Mouse (Mus musculus) right cerebral cortex, postnatal 14 days (tissue): ENCODE measurements around the gene Tomm40l.

Experiments used
- DNase-seq: peaks from one replicate; pipeline ENCODE4 v3.0.0; 2022

The Tomm40l gene

DNA sequence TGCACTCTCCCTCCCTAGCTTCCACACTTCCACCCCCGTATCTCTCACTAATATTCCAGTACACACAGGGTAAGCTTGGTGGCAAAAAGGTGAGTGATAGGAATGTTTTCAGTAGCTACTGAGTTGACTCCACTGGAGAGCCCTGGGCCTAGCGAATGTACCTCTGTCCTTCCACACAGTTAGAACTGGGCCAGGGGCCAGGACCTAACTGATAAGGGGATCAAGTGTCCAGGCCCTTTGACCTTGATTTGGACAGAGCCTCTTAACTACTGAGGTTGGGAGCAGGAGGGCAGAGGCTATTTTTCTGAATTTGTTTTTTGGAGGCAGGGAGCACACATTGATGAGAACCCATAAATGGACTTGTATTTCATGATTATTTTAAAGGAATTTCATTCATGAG, 1.5 kb upstream of the Tomm40l start:
- no peak for DNase-seq

DNA sequence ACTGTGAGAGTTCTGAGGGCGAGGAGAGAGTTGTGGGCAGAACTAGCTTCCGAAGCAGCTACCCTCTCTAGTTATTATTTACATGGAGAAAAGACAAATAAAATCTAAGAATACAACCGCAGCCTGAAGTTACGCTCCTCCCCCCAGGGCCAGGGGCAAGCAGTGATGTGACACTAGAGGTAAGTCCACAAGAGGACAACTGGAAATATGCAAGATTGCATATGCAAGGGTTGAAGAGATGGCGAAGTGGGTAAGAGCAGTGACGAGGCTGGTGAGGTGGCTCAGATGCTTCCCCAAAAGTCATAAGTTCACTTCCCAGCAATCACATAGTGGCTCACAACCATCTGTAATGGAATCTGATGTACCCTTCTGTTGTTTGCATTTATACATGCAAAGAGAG, 854 bp upstream of the Tomm40l start:
- no peak for DNase-seq

DNA sequence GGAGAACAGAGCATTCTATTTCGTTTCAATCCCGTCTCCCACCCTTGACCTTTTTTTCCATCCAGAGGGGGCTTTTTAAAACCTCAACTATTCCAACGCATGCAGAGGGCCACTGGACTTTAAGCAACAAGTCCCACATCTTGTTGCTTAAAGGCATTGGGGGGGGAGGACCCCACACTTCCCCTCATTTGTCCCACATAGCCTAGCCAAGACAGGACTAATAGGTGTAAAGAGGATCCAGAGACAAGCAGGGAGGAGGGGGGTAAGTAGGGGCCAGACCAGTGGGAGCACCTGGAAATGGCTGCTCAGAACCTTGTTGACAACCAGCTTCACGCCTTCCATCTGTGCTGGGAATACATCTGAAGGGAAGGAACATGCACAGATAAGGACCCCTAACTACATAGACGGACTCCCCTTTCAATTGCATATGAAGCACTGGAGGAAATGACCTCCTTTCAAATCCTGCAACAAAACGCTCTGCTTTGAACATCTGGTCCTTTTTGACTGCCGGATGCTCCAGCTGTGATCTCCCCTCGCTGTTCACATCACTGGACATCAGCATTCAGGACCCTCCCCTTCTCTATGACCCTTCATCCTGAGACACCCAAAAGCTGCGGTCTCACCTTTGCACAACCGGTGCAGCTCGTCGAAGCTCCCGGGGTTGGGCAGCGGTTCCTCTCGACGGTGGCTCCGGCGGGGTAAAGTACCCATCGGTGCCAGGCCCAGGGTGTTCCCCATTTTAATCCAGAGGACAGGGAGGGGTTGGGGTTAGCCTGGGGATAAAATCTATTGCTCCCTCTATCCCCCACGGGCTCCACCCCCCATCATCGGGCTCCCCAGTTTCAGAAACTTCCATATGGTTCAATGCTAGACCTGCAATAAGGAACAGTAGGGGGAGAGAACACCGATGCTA, 777 bp downstream of the Tomm40l start:
- no peak for DNase-seq

DNA sequence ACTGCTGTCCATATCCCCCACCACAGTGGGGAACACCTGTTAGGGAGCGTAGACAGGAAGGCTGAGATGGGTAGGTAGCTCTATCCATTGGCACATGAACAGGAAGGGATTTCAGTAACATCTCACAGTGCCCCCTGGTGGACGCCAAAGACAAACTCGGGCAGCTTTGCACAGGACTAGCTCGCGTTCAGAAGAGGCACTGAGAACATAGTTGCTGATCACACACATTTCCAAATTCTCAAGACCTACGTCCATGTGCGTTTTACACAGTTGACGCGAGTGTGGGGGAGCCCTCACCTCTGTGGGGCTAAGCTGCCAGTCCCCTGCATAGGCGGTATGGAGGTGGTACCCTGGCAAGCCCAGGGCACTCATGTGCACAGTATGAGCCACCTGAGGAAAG, 1.4 kb downstream of the Tomm40l start:
- peak; percentile 92 for DNase-seq

DNA sequence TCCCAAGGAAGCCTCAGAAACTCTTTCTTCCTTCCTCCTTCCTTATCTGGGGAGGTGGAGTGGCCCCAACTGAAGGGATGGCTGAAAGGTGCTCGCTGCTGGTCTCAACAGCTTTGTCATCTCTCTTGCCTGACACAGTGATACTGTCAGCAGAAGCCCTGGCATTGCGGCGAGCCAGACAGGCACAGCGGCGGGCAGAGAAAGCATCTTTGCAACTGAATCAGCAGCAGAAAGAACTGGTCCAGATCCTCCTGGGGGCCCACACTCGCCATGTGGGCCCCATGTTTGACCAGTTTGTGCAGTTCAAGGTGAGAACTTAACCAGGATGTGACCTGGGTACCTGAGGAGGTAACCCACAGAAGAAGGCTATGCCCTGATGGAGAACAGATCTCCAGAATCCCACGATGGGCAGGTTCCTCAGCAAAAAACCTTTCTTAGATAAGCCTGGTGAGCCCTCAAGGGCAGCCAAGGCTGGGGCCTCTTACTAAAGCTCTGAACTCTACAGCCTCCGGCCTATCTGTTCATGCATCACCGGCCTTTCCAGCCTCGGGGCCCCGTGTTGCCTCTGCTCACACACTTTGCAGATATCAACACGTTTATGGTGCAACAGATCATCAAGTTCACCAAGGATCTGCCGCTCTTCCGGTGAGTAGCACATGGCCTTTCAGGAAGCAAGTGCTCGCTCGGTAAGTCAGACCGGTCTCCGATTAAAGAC, 5.9 kb downstream of the Tomm40l start:
- no peak for DNase-seq

DNA sequence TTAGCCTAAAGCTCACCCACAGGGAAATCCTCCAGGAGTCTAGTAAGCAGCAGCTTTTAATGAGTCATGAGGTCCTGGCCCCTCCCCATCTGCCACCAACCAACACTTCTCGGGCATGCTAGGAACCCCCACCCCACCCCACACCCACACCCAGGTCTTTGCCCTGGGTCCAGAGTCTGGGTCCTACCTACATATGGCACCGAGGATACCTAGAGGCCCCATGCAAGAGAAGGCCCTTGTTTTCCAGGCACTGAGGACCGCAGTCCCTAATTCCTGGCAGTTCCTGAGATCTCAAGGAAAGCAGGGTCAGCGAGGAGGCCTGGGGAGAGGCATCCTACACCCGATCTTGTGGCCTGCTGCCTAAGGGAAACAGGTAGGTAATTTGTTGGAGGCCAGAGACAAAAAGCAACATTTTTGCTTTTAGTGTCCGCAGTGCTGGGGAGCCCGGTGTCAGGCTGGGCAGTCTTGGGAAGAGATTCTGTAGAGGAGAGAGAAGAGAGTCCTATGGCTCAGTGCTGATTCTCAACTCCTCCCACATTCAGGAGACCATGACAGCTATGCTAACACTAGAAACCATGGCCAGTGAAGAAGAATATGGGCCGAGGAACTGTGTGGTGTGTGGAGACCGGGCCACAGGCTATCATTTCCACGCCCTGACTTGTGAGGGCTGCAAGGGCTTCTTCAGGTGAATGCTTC, 8.4 kb downstream of the Tomm40l start, which contains the start of gene Nr1i3:
Nr1i3 (plus strand) TSS at position 170 of the 696 bp plus-strand sequence.
- DNase-seq, result no peak

DNA sequence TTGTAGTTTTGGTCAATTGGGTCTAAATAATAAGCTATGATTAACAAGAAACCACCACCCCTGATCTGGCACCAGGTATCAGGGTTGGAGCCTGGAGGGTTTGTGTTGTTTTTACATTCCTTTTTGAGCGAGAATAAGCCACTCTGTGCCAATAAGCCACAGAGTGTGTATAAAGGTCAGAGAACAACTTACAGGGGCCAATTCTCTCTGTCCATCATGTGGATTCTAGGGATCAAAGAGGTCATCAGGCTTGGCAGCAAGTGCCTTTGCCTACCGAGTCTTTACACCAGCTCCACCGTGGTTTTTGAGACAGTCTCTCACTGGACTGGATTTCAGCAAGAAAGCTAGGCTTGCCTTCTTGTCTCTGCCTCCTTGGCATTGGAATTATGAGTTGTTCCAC, 9.5 kb downstream of the Tomm40l start:
- no peak for DNase-seq

DNA sequence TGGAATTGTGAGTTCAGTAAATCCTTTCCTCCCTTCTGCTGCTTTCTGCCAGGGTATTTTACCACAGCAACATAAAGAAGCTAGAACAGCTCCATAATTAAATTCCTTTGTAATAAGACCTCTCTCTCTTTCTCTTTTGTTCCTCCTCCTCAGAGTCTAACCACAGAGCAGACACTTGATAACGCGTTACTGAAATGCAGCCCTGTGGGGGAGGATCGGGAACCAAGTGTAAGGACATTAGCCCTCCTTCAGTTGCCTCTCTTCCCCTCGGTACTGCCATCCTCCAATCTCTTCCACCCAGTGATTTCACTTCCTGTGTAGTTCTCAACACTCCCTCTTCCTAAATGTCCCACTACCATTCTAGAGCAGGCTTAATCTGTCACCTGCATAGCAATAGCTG, 12.9 kb downstream of the Tomm40l start:
- no peak for DNase-seq

DNA sequence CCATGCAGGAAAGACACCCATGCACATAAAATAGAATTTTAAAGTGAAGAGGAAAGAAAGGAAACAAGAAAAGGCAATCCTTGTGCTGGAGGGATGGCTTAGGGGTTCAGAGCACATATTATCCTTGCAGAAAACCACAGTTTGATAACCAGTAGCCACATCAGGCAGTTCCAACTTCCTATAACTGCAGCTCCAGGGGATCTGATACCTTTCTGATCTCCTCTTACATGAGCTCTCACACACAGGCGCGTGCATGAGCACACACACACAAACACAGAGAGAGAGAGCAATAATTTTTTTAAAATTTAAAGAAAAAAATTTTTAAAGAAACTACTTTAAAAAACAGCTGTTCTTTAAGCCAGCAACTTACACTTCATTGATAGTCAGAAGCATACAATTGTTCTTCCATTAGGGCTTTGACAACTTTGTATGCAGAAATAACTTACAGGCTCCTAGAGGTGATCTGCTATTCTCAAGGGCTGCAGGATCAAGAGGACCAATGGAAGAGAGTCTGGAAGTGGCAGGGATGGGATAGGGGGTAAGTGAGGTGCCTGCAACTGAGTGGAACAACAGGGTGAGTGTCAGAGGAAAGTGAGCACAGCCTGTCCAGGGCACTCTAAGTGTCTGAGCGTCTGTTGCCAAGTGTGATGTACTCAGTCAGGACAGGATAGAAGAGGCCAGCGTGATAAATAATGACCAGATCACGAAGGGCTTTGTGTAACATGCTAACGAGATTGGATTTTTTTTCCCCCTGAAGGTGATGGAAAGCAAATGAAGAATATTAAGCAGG, 16.4 kb downstream of the Tomm40l start:
- DNase-seq, result no peak

DNA sequence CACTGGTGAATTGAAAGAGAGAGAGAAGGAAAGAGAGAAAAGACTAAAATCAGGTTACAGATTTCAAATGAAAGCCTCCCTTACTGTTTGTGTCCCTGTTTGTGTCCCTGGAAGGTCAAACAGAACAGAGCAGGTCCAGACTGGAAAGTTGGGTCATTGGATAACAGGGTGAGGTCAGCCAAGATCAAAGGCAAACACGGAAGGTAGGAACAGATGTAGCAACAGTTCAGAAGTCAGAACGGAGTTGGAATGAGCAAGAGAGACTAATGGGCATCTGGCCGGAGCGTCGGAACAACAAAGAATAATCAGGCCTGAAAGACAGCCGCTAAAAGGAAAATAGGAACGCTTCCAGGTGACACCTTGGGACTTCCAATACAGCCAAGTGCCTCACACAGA, 18.1 kb downstream of the Tomm40l start:
- DNase-seq, result no peak

DNA sequence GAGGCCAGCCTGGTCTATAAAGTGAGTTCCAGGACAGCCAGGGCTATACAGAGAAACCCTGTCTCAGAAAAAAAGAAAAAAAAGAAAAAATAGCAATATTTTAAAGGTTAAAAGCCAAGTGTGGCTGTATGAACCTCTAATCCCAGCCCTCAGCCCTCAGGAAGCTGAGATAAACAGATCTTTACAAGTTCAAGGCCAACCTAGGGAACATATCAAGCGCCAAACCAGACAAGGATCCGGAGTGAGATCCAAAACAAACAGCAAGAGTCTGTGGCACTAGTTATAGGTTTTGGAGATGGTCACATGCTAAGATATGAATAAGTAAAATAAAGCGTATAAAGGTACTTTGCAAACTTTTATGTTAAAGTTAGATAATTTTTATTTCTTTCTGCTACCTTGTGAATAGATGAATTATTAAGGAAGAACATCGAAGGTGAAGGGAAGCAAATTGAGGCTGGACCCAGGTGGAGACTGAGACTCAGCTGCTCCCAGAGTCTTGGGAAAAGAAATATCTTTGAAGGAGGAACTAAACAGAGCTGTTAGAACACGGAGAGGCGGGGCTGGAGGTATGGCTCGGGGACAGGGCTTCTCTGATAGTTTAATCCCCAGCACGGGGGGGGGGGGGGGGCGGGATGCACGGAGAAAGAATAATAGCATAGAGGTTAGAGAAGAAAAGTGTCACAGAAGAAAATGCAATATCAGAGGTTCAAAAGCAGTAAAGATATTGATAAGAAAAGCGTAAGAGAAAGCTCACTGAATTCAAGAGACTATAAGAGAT, 18.7 kb downstream of the Tomm40l start:
- no peak for DNase-seq

DNA sequence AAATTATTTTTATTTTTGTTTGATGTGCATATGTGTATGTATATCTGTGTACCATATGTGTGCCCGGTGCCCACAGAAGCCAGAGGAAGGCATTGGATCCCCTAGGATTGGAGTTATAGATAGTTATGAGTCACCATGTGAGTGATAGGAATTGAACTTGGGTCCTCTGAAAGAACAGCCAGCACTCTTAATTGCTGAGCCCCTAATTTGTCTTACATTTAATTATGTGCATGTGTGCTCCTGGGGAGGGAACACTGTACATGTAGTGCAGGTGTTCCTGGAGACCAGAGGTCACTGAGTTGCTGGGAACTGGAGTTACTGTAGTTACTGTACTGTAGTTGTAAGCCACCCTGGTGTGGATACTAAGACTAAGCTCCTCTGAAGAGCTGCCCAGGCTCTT, 21.5 kb downstream of the Tomm40l start:
- no peak for DNase-seq

DNA sequence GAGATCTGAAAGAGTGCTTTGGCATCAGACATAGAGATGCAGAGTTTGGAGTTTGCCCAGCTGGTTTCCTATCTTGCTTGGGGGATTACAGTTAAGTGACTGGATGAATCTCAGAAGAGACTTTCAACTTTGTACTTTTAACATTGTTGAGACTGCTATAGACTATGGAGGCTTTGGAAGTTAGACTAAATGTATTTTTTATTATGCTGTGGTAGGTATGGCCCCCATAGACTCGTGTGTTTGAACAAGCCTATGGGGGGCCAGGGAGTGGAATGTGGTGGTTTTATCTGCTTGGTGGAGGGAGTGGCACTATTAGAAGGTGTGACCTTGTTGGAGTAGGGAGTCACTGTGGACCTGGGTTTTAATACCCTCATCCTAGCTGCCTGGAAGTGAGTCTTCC, 22.8 kb downstream of the Tomm40l start:
- DNase-seq, result no peak

DNA sequence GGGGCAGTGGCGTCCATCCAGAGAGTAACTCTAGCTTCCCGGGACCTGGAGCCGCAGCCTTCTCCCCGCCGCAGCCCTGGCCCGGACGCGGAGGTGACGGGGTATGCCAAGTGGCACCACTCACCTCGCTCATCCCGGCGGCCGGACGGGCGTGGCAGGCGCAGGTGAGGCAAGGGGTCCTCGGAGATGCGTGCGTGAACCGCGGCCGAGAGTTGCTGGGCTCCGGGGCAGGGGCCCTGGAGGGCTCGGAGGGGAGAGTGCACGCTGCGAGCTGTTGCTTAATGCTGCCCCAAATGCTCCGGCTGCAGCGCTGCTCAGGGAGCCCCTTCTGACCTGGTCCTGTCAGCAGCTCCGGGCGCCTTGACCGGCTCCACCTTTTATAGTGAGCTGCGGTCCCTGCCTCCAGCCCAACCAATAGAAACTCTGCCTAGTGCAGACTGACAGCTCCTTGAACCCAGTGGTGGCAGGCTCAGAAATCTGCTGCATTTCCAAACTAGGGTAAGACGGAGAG, 26.4 kb downstream of the Tomm40l start, which contains the start of gene Pcp4l1:
Pcp4l1 (minus strand) TSS at position 382 of the 511 bp plus-strand sequence.
- DNase-seq, result peak; percentile 43

DNA sequence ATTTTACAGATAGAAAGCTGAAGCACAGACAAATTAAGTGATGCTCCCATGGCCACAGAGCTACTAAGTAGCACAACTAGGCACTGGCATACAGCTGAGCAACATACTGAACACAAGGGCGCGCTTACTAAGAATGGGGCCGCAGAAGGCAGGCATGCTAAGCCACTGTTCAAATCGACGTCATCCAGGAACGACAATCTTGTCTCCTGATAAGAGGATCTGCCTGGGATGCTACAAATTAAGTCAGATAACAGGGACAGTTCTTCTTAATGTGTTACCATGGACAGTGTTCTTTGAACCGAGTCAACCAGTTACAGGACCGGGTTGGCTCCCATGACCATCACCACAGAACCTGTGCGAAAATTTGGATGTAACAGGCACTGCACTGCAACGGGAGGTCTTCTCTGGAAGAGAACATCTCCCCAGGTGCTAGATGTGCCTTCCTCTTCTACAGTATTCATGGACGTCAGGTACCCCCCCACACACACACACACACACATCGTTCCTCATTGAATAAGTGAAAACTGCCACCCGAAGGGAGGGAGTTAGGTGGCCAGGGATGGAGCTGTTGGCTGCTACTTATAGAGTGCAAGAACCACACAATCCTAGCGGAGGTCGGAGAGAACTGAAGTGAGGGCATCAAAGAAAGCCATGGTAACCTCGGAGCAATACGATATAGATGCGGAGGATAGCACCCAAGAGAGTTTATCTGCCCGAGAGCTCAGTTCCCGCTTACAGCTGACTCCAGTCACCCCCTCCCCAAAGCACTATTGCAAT, 27.1 kb downstream of the Tomm40l start:
- DNase-seq, result no peak

DNA sequence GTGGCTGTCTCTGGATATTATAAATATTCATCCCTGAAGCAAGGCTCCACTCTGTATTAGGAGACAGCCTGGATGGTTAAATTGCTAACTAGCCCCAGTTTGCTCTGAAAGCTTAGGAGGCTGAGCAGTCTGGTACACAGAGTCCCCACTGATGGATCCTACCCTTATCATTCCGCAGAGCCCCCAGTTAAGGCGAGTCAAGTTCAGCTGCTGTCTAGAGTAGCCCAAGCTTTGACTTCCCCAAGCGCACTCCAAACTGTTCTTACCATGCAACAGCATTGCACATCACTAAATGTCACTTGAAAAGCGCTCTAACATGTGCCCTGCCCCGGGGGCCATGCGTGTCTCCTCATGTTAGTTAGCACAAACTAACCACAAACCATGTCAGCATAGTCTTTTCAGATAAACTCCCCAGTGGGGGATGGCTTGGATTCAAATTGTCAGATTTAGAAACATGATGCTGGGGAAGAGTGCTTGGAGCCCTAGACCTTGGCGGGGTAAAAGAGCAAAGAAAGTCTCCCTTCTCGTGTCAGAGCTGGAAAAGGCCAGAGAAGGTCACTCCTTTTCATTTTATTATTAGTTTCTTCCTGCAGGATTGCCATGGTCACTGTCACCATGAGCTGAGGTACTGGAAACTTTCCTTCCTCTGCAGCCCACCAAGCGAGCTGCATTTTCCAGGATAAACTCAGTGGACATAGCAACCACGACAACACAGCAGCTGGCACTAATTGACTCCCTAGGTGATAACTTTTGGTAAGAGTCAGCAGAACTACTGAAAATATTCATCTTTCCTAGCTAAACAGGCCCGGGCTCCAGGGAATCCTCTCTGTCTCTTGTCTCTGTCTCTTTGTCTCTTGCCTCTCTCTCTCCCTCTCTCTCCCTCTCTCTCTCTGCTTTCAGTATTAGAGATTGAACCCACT, 28.1 kb downstream of the Tomm40l start:
- no peak for DNase-seq

DNA sequence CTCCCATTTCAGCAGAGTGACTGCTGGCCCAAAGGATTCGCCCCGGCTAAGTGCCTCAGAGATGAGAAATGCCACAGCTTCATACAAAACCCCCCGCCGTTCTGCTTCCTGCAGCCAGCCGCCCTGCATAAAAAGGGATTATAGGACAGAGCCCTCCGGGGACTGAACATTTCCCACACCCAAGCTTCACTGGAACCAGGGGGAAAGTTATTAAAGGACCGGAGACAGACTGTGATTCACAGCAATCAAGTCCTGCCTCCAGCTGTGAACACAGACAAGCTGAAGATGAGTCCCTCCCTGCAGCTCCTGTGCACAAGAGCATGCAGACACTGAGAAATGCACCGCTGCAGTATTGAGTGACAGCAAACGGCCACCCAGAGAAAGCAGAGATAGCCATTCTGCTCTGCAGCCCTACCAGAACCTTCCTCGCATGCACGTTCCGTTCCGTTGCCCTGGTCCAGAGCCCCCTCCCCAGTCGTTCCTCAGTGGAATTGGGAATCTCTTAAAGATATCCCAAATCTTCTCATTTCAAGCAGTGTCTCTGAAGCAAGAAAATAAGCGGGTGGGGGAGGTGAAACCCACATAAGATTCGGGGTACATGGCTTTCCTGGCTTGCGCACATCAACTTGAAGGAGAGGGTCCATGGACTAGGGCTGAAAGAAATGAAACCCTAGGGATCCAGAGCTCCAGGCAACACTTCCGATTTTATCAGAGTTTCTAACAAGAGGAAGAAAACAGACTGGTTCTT, 29.0 kb downstream of the Tomm40l start:
- no peak for DNase-seq

DNA sequence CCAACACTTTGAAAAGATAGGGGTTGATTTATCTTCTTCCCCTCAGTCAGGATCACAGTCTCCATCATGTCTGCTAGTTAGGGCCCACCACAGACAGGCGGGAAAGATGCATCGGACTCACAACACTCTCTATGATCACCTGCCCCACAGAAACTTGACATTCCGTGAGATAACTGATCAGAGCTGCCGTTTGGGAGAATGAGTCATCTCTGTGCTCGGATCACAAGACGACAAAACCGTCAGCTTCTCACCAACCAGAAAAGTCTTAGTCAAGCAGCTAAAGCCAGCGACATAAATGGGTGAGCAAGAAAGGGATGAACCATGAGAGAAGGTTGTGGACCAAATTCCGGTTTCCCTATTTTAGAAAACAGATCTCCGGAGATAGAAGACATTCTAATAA, 30.0 kb downstream of the Tomm40l start:
- DNase-seq, result no peak

DNA sequence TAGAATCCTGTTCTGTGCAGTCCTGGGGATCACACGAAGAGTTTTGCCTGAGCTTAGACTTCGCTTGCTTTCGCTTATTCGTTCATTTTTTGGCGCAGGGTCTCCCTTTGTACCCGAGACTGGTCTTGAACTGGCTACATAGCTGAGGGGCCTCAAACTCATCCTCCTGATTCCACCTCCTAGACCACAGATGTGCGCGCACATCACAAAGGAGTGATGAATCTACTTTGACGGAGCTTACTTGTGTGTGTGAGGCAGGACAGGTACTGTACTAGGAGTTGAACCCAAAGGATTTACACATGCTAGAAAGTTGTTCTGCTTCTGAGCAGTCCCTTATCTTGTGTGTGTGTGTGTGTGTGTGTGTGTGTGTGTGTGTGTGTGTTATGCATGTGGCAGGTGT, 31.5 kb downstream of the Tomm40l start:
- DNase-seq, result no peak
